Mouse (Mus musculus) small intestine, adult 2 months (tissue): Measurements from ENCODE around the gene Mrpl12.

ENCODE experiments used
- CTCF ChIP-seq: fragments of 200-500 bp; IDR thresholded peaks from 2 replicates; pipeline ENCODE4 v1.5.1; 2012; ENCODE audit warnings: low read depth, mild to moderate bottlenecking, control low read depth, inconsistent platforms, low read length, moderate library complexity, mixed read lengths; ENCODE audit not compliant: insufficient replicate concordance, insufficient read length; ENCODE audit errors: extremely low read depth
- POLR2A ChIP-seq: fragments of 200-500 bp; IDR thresholded peaks from 2 replicates; pipeline ENCODE4 v1.6.1; 2012; ENCODE audit warnings: low read depth, mild to moderate bottlenecking, control low read depth, inconsistent platforms, low read length, moderate library complexity

GRCm38 (mm10) chr11:120493351-120493750, 8.9 kb downstream of the Mrpl12 start:
- TF ChIP-seq CTCF (no peak), POLR2A (no peak)
